Mouse (Mus musculus) WW6 (cell line): ENCODE data around the gene Slc35c1.
"Not testable (repeated sequence)": the region's sequence is repeated elsewhere in the genome, so short reads cannot be mapped to it uniquely, and the experiment has no call there.

Source experiments
- DNase-seq: peaks from one replicate; pipeline ENCODE4 v3.0.0-alpha.2; 2013; ENCODE audit warnings: low read depth, low spot score

Slc35c1 gene

DNA sequence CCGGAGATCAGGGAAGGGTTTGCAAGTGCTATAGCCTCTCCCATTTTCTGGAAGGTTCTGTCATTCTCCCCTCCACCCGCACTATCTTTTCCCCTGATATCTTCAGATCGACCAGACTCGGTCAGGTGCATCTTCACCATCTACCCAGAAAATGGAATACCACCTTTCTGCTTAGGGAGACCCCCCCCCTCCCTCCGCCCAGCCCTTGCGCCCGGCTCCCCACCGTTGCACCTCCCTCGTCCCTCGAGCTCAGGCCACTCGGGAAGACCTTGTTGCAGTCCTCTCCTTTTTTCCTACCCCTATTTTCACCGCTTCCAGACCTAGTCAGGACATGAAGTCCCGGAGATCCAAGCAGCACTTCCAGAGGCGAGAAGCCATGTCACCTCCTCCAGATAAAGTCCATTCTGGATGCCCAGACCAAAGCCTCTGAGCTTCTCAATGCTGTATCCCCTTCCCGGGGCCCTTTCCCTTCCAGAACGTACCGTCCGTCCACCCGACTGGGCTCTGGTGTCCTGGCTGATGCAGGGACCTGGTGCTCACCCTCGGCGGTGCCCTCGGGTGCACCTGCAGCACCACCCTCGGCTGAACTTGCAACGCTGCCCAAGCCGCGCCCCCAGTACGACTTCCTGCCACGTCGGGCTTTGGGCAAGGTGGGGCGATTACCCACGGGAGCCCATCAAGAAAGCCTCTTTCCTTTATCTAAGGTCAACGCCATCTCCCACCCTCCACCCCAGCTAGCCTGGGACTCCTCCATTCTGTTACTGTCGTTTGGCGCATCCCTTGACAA, at the start of gene Slc35c1:
Gene Slc35c1, minus strand, starts transcription at position 618 of the 787 bp plus-strand sequence.
- DNase-seq = no peak

DNA sequence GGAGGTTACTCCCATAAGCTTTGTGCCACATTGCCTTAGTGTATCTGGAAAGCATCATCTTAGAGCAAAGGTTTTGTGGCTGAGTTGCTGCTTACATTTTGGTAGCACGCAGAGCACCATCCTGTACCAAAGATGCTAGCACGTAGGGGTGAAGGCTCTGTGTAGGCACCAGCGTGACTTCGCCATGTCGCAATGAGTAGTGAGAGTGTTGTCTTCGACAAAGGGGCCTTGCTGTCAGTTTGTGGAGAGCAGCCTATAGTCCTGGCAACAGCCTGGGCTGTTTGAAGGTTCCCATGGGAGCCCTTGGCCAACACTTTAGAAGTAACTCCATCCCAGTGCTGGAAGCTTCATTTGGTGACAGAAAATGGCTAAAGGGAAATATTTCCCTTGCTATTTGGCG, 45.0 kb upstream of the Slc35c1 start:
- DNase-seq = no peak

DNA sequence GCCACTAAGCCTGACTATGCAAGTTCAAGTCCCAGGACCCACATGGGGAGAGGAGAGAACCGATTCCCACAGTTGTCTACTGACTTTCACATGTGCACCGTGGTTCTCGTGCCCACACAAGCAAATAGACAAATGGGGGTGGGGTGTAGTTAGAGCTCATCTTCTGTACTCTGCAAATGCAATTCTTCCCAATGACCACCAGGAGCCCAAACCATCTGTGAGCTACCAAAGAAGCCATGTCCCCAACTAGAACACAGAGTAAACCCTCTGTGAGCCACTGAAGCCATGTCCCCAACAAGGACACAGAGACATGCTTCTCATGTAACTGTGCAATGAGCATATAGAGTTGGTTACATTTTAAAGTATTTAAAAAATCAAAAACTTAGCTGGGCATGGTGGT, 43.1 kb upstream of the Slc35c1 start:
- no peak for DNase-seq

DNA sequence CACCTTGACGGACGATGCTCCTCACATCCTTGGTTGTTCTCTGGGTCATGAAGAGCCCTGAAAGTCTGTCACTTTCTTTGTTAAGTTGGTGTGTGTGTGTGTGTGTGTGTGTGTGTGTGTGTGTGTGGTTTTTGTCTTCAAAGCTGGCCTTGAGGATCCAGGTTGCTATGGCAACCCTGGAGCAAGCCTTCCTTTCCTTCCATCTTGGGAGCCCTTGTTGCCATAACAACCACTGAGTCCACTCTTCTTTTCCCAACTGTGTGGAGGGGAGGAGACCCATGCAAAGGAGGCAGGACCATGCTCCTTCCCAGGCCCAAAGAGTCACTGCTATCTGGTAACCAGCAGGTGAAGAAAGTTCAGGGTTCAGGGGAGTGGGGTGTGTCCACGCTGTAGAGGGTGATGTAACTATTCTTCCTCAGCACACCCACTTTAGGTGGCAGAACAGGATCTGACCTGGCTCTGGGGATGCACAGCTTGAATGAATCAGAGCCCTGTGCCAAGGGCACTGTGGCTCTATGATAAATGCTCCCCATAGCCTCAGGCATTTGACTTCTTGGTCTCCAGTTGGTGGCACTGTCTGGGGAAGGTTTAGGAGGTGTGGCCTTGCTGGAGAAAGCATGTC, 39.5 kb upstream of the Slc35c1 start:
- DNase-seq = no peak

DNA sequence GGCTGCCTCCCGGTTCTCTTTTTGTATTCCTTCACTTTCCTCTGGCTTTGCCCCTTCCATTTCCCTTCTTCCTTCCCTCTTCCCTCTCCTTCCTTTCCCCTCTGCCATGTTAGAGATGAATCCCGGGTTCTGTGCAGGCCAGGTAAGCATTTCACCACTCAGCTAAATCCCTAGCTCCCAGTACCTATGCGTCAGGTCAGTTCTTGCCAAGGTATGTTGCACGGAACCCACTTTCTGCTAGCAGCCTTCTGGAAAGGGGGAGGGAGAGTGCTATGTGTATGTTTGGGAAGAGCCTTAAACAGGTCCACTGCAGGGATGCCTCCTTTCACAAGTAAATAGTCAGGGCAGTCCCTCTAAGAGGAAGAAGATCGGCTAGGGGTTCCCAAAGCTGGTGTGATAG, 36.8 kb upstream of the Slc35c1 start:
- no peak for DNase-seq

DNA sequence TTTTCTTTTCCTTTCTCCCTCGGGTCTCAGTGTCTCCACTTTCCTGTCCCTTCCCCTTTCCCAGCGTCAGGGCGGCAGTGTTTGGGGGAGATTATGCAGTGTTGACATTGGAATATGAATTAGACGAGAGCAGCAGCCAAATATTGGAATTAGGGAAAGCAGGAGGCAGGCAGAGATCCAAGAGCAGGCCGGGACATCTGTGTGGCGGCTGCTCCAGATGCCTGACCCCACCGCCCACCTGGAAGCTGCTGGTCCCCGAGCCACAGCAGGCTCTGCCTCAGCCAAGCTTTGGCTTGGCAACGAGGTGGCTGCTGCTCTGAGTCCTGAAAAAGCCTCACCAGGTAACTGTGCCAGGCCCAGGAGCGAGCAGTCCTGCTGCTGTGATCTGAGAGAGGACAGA, 36.3 kb upstream of the Slc35c1 start:
- DNase-seq = no peak

DNA sequence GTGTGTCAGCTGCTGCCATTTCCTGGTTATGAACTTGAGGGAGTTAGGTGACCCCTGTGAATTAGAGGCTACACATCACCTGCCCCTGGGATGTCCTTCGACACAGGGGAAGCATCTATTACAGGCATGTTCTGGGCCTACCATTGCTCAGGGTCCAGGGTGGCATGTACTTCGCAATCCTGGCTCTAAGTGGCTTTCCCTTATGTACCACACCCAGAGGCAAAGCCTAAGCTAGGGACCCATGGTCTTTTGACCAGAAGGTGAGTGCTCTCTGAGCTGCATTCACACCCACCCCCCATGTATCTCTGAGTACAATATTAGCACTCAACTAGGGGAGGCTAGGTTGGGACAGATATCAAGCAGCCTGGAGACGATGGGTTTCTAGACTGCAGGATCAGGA, 34.6 kb upstream of the Slc35c1 start:
- no peak for DNase-seq

DNA sequence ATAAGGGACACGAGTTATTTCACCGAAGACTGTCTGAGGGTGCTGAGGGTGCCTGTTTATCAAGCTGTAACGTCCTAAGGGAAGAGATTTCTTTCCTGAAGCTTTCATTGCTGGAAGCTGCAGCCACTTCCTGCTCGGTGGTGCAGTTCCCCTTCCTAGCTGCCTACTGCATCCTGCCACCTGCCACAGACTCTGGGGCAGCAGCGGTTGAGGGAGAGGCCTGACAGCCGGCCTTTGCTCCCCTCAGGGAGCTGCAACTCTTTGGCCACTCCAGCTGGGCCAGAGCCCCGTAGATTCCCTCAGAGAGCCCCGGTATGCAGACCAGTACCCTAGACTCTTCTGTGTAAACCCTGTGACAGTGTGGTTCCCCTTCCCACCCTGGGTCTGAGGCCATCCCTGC, 34.1 kb upstream of the Slc35c1 start:
- no peak for DNase-seq

DNA sequence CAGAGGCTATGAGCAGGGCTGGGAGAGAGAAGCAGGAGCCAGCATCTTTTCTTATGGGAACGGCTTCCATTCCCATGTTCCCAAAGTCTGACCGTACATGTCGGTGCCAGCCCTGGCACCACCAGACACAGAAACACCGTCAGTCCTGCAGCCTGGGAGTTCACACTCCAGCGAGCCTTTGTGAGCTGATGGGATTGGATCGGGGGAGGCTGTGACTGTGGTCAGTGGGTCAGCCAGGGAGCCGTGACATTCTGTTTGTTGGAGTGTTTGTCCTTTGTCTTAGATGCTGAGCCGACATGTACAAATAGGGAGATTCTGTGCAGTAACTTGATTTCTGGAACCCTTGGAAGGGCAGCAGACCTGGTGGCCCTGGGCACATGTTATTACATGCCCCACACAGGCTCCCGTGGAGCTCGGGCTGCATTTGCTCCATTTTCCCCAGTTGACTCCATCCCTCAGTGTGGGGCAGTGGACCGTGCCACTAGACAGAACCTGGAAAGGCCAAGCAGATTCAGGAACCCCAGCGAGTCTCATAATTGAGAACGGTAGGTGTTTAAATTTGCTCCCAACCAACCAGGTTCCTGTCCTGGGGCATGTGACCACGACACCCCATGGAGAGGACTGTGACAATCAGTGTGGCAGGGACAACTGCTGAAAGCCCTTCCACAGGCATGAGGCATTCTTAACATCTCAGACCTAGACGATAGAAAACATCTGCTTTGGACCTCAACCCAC, 33.5 kb upstream of the Slc35c1 start:
- DNase-seq = no peak

DNA sequence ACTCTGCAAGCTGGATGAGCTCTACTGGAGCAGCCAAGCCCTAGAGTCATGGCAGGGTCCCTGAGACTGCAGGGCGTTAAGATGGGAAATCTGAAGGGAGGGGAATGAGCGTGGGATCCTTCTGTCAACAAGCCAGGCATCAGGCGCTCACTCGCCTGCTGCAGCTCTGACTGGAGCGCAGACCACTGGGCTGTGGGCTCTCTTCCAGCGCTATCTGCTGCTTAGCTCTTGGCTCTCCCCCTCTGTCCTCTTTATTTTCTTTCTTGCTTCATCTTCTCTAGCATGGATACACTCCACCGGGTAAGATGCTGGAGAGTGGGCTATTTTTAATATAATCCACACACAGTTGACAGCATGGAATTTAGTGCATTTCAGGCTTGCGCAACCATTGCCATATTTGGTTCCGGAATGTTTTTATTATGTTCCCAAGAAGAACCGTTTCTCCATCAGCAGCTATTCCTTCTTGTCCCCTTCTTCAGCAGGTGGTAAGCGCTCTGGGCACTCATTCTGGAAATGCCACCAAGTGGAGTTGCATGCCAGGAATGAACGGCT, 31.7 kb upstream of the Slc35c1 start:
- no peak for DNase-seq

DNA sequence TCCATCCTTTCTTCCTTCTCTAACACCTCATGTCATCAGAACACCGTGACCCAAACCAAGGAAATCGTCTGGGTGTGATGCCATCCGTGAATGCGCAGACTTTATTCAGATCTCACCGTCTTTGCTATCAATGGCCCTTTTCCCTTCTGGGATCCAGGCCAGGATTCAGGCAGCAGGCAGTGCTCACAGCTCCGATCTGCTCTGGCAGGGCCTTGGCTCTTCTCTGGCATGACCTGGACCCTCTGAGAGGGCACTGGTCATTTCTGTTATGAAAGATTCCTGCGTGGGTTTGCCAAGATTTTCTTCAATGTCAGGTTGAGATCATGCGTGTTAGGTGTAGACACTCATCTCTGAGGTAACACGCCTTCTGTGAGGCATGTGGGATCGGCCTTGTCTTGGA, 30.2 kb upstream of the Slc35c1 start:
- no peak for DNase-seq

DNA sequence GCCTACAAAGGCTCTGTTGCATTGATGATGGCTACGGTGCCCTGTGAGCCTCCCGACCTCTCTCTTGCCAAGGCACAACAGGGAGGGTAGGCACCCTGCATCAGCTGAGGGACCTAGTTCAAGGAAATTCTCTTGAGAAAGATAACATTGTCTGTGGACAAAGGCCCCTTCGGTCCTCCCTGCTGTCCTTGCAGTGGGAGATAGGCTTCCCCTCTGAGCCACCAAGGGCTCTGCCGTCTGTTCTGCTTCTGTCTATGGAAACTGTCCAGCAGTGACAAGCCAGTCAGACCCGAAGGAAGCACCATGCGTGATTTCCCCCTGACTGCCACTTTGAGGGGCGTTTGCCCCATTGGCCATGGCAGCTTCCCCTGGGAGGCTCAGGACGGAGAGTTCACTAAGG, 27.5 kb upstream of the Slc35c1 start:
- DNase-seq = no peak

DNA sequence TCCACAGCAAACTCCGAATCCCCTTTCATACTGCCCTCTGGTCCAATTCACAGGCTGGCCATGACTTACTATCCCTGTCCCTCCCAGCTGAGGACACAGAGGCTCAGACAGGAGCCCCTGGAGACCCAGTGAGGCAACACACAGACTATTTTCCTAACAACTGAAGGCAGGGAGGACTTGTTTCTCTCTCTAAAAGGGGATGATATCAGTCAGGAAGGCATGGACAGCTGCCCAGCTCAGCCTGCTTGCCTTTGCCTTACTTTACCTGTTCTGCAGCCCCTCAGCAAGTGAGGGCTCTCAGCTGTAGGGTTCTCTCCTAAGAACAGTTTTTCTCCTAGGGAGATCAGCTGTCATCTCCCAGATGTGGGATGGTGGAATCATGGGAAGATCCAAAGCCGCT, 26.6 kb upstream of the Slc35c1 start:
- DNase-seq = no peak

DNA sequence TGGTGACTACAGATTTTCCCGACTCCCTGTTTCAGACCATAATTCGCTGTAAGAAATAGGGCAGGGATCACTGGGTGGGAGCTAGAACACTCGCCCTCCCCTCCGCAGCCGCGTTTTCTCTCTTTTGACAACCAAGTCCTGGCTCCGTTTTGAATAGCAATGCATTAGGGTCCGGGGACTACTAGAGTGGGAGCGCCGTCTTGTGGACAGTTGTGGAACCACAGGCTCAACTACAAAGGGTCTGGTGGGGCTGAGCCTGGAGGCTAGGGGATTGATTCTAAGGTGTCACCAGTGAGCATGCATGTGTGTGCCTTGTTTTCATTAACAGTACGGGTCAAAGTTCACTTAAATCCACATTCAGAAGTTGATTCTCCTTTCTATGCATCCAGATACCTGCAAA, 26.1 kb upstream of the Slc35c1 start:
- DNase-seq = no peak

DNA sequence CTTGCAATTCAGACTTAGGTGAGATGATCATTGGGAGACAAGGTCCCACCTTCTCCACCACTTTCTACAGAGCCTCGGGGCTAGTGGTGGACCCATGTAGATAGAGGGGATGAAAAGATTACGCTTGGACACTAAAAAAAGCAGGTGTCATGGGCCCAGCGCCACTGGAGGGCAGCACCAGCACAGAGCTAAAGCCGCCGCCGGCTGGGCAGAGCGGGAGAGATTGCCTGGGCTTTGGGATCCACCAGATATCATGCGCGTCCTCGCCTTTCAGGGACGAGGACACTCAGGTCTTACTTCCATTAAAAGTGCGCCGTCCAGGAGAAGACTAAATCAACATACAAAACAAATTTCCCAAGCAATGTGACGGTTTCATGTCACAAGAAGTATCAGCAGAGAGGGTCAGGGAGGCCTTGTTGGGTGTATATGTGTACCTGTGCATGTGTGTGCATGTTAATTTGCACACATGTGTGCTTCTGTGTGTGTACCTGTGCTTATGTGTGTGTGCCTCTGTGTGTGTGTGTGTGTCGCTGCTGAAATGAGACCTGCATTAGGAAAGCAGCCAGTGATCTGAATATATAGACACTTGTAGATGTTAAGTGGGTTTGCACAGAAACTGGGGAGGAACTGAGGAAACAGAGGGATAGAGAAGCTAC, 25.4 kb upstream of the Slc35c1 start:
- DNase-seq = no peak

DNA sequence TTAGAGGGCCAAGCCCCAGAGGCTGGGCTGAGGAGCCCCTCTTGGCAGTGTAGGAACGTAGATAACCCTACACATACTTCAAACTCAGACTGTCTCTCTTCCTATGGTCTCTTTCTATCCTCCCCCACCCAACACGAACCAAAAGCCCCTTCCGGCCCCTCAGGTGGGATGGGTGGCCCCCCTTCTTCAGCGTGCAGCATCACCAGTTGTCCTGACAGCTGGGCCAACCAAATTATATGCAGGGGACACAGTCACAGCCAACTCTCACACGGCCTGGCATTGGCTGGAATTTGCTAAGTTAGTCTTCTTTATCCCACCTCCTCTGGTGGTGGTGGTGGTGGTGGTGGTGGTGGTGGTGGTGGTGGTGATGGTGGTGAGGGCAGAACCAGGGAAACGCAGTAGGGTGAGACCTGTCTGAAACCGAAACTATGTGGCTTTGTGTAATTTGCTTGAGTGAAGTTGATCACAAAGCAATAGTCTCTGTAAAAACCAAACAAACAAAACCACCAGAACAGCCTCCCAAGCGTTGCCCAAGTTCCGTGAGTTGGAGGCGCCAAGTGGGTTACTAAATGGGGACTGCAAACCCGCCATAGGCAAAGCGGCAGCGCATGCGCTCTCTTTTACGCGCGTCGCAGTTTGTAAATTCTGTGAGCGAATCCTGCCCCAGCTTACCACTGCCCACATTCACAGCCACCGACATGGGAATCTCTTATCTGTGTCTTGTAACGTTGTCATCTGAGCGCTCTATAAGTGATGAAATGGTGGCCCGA, 24.1 kb upstream of the Slc35c1 start:
- no peak for DNase-seq

DNA sequence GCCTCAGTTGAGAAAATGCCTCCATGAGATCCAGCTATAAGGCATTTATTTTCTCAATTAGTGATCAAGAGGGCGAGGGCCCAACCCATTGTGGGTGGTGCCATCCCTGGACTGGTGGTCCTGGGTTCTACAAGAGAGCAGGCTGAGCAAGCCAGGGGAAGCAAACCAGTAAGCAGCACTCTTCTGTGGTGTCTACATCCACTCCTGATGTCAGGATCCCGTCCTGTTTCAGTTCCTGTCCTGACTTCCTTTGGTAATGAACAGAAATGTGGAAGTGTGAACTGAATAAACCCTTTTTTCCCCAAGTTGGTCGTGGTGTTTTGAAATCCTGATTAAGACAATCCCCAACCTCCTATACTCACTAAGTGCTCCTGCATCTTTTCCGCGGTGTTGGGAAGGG, 23.2 kb upstream of the Slc35c1 start:
- DNase-seq = no peak

DNA sequence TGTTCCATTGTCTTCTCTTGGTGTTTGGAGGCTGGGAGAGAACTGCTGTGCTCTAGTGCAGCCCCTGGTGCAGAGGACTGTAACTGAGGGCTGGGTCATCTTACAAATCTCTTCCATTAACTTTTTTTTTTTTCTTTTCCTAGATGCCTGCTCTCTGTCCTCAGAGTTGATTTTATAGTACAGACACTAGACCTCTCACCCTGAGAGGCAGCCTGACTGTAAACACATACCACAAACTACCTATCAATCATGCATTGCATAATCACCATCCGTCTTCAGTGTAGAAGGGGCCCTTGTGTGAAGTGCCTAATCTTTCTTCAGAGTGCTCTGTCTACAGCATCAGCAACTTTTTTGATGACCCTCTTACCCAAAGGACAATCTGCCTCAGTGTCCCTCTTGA, 22.2 kb upstream of the Slc35c1 start:
- DNase-seq = no peak

DNA sequence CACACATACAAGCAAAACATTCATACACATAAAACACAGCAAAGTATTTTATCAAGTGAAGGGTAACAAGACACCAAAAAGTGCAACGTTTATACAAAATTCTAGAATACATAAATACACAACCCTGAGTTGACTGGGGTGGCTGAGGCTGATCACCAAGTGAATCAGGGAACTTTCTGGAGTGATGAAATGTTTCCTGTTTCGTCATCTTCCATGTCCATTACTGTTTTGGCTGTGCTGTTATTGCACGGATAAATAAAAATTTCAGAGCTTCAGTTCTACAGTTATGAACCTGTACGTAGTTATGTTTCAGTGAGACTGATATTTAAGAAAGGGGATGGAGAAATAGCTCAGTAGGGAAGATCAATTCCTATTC, 18.0 kb upstream of the Slc35c1 start:
- DNase-seq = no peak

DNA sequence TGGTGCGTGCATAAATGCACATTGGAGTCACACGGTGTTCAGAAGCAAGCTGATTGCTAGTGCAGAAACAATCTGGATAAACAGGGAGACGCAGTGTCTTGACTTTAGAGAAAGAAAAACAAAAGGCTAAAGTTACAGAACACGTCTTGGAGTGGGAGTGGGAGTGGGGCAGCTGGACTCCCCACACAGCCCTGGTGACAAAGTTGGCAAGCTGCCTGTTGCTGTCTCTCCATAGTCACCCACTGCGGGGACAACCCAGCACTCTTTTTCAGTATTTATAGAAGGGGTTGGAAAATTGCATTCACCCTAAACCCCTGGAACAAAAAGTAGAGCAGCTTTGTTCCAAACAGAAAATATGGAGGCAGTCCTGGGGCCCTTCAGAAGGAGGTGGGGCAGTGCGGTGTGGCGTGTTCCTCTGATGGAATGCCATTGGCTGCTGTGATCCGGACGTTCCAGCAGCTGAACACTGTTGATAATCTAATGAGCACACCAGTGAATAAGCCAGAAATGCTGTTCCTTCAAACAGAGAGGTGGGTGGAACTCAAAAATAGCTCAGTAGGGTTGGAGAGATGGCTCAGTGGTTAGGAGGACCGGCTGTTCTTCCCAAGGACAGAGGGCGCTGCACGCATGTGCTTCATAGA, 17.5 kb upstream of the Slc35c1 start:
- no peak for DNase-seq

DNA sequence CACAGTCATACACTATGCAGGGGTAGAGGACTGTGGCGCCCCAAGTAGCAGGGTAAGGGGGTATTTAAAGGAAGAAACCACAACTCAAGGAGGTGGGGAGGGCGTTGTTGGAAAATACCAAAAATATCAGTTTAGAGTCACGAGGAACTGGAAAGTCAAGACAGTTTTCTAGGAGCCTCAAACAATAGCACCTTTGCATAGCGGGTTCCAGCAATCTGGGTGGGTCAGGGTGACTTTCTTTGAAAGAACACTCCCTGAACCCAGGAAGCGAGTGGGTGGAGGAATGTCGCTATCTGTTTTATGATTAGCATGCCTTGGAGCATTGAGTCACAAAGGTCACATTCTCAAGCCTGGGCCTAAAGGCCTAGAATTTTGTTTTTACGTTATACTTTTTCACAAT, 16.2 kb upstream of the Slc35c1 start:
- DNase-seq = not testable (repeated sequence)
